ENCODE assay signal across 14 mouse cellular contexts in genomic region chr15:78395478-78395962, GRCm38 (mm10). TPM values are rescaled to one million over a fixed set of nuclear protein-coding genes. Genes with fewer than 3 reads are reported as not detected.
"Had no signal": no experiment of that assay in that cellular context is flagged by ENCODE, and none has a peak within 500 bp of the region (broad histone marks: within the 10 kb centered on the region; RNA-seq: fewer than 3 reads in every experiment).

Tex33 (minus strand) TSS chr15:78395912.

- H3K4me1 ChIP-seq: hindbrain, embryonic 13.5 days; limb, embryonic 15.5 days; neural tube, embryonic 12.5 days had no signal

- H3K9ac ChIP-seq: hindbrain, embryonic 13.5 days; limb, embryonic 15.5 days; liver, embryonic 14.5 days; neural tube, embryonic 12.5 days had no signal

- H3K4me3 ChIP-seq: hindbrain, embryonic 13.5 days; limb, embryonic 15.5 days; midbrain, embryonic 10.5 days; neural tube, embryonic 12.5 days had no signal

- H3K27ac ChIP-seq: hindbrain, embryonic 13.5 days; hindbrain, postnatal 0 days; limb, embryonic 15.5 days; liver, embryonic 14.5 days; midbrain, embryonic 10.5 days; neural tube, embryonic 12.5 days had no signal

- DNase-seq: layer of hippocampus, adult 9-11 months; layer of hippocampus, postnatal 36 days; lung, adult 18-20 months; lung, postnatal 4 days; midbrain, embryonic 14.5 days; thymus, postnatal 36 days had no signal

- H3K9me3 ChIP-seq: hindbrain, embryonic 13.5 days; limb, embryonic 15.5 days; midbrain, embryonic 10.5 days; neural tube, embryonic 12.5 days had no signal

- ATAC-seq: hindbrain, postnatal 0 days had no signal

- H3K36me3 ChIP-seq: hindbrain, embryonic 13.5 days; limb, embryonic 15.5 days; midbrain, embryonic 10.5 days; neural tube, embryonic 12.5 days had no signal

- H3K4me2 ChIP-seq: hindbrain, embryonic 13.5 days; limb, embryonic 15.5 days; neural tube, embryonic 12.5 days had no signal

- H3K27me3 ChIP-seq: hindbrain, embryonic 13.5 days; limb, embryonic 15.5 days; neural tube, embryonic 12.5 days had no signal

RNA-seq across cellular contexts. Expression of gene Tex33, which starts in this region (rescaled TPM):
- polyA plus RNA-seq: hindbrain, embryonic 13.5 days; hindbrain, postnatal 0 days; intestine, embryonic 14.5 days; limb, embryonic 11.5 days; limb, embryonic 15.5 days; midbrain, embryonic 10.5 days; midbrain, embryonic 14.5 days; neural tube, embryonic 12.5 days had no signal
